Comparison of ENCODE assay signal across 9 mouse cellular contexts in the genomic region with DNA sequence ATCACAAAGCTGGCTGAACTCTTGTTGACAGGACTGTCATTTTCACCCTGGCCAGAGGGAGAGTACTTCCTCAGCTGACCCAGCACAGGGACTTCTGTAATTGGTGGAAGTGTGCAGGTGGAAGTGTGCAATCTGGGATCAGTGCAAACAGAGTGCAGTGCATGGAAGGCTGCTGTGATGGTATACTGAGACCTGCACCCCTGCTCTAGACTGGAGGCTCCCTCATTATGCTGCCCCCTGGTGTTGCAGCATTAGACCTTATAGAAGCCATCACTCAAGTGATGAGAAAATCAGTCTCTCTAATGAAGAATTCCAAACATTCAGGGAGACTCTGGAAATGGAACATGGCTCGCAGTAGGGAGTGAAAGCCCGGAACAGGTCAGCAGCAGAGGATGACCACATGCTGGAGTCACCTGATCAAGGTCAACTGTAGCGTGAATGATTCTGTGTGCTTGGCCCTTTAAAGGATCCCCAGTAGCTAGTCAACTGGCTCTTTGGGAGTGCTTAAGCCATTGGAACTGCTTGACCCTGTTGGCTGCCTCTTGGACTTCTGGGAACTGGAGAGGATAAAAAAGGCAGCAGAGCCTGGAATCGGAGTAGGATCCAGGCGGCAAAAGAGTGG. TPM values are rescaled to one million over a fixed set of nuclear protein-coding genes. Genes with fewer than 3 reads are reported as not detected.
DNase-seq lines count a peak whose midpoint lies in the region; ATAC-seq lines count a peak whose summit lies in the region.
"Had no signal": no experiment of that assay in that cellular context is flagged by ENCODE, and none has a peak within 500 bp of the region (broad histone marks: within the 10 kb centered on the region; RNA-seq: fewer than 3 reads in every experiment).

No protein-coding gene starts in this region.

- H3K27me3 ChIP-seq in embryonic facial prominence, embryonic 14.5 days (replicated peaks; ENCODE audit: control insufficient read depth, insufficient read depth, low read length): no peaks in the 10 kb centered on the region

- no peak overlapping the region for H3K9ac ChIP-seq in embryonic facial prominence, embryonic 14.5 days (ENCODE audit: low read depth, low read length)

- peak; percentile 34 for DNase-seq in CD4-positive, CD25-positive, alpha-beta regulatory T cell, adult 2 months (ENCODE audit: low read depth, low spot score)
- peak; percentile 47 for DNase-seq in 3T3-L1 (ENCODE audit: low read depth, low spot score)
- no peak for DNase-seq in embryonic facial prominence, embryonic 14.5 days (ENCODE audit: low spot score)
- DNase-seq in kidney, postnatal 36 days: peak; percentile 21 to 60
- no peak for DNase-seq in ovary, postnatal 10 days (ENCODE audit: low spot score)
- no peak for DNase-seq in right cerebral cortex, postnatal 36 days (ENCODE audit: low spot score in 2 of 2)
- DNase-seq in layer of hippocampus, postnatal 36 days: no peak

- H3K27ac ChIP-seq in embryonic facial prominence, embryonic 14.5 days (replicated peaks; ENCODE audit: low read depth, low read length): no peak overlapping the region
- H3K27ac ChIP-seq: macrophage had no signal

- no peaks in the 10 kb centered on the region for H3K9me3 ChIP-seq in embryonic facial prominence, embryonic 14.5 days (ENCODE audit: control insufficient read depth, low read length)

- no peak overlapping the region for H3K4me3 ChIP-seq in embryonic facial prominence, embryonic 14.5 days (ENCODE audit: low read depth, low read length)

- no peak for ATAC-seq in CD4-positive, CD25-positive, alpha-beta regulatory T cell, adult 4 months
- peak; percentile 56; the same call in 1 of the 2 replicates for ATAC-seq in embryonic facial prominence, embryonic 14.5 days (ENCODE audit: low read depth)

- H3K4me1 ChIP-seq in embryonic facial prominence, embryonic 14.5 days (ENCODE audit: control insufficient read depth, insufficient read depth, low read length): no peaks in the 10 kb centered on the region

- H3K4me2 ChIP-seq in embryonic facial prominence, embryonic 14.5 days (ENCODE audit: low read depth, low read length): no peak overlapping the region

- H3K36me3 ChIP-seq in embryonic facial prominence, embryonic 14.5 days (ENCODE audit: control insufficient read depth, insufficient read depth, low read length): no peaks in the 10 kb centered on the region

- 43% methylated on average over 3 of the region's 5 CpGs for WGBS in embryonic facial prominence, embryonic 14.5 days

RNA-seq across cellular contexts. Expression of a gene that starts 28.3 kb away (rescaled TPM):
- 10 to 100 TPM in 1 of 2 experiments, 1 to 10 TPM in 1; 9.1 to 12.2 TPM for polyA plus RNA-seq in CD4-positive, CD25-positive, alpha-beta regulatory T cell, adult 4 months (2017; shearing (Covaris generic))
- 6.4 and 8.1 TPM in 2 replicates for polyA plus RNA-seq in embryonic facial prominence, embryonic 14.5 days (2014; fragmentation: Nextera tagmentation; extraction: Ambion mirVana)
- total RNA-seq in layer of hippocampus, postnatal 36 days (2021): 100 to 1,000 TPM; 127 to 142 TPM

RNA-seq across cellular contexts. Expression of a gene that starts 43.7 kb away (rescaled TPM):
- polyA plus RNA-seq in CD4-positive, CD25-positive, alpha-beta regulatory T cell, adult 4 months (2017; shearing (Covaris generic)): not detected
- polyA plus RNA-seq in embryonic facial prominence, embryonic 14.5 days (2014; fragmentation: Nextera tagmentation; extraction: Ambion mirVana): 2.4 and 2.9 TPM in 2 replicates
- 100 to 1,000 TPM; 112 to 121 TPM for total RNA-seq in layer of hippocampus, postnatal 36 days (2021)
- polyA plus RNA-seq: macrophage had no signal

RNA-seq across cellular contexts. Expression of a gene that starts 59.6 kb away (rescaled TPM):
- polyA plus RNA-seq in CD4-positive, CD25-positive, alpha-beta regulatory T cell, adult 4 months (2017; shearing (Covaris generic)): 1 to 10 TPM; 2.0 to 2.3 TPM
- 23.2 and 26.5 TPM in 2 replicates for polyA plus RNA-seq in embryonic facial prominence, embryonic 14.5 days (2014; fragmentation: Nextera tagmentation; extraction: Ambion mirVana)
- 10 to 100 TPM; 11.9 to 12.6 TPM for total RNA-seq in layer of hippocampus, postnatal 36 days (2021)

Comparison
In these comparisons a context has a peak if more than half of its experiments do, and no peak if none do; other contexts are left out.
1. DNase-seq: peak in CD4-positive, CD25-positive, alpha-beta regulatory T cell, adult 2 months (single experiment), 3T3-L1 (single experiment) and kidney, postnatal 36 days (2 of 2); none in embryonic facial prominence, embryonic 14.5 days (single experiment), ovary, postnatal 10 days (single experiment), right cerebral cortex, postnatal 36 days (0 of 2) and layer of hippocampus, postnatal 36 days (0 of 2).